Mouse (Mus musculus) myocyte (in vitro differentiated cells): ENCODE measurements around the gene Gm20403. TPM values are rescaled to one million over a fixed set of nuclear protein-coding genes. Genes with fewer than 3 reads are reported as not detected.
"Not testable (repeated sequence)": the region's sequence is repeated elsewhere in the genome, so short reads cannot be mapped to it uniquely, and the experiment has no call there.

ENCODE experiments used
- H3K27me3 ChIP-seq: one replicate; pipeline ENCODE4 v1.6.1; 2011; ENCODE audit not compliant: control insufficient read depth, insufficient read depth, insufficient read length
- H3K36me3 ChIP-seq: one replicate; pipeline ENCODE4 v1.6.1; 2011; ENCODE audit not compliant: control insufficient read depth, insufficient read depth
- H3K4me2 ChIP-seq: one replicate; pipeline ENCODE4 v1.6.1; 2011; ENCODE audit warnings: low read depth, control low read depth
- H3K4me3 ChIP-seq: one replicate; pipeline ENCODE4 v1.5.1; 2011; ENCODE audit warnings: mild to moderate bottlenecking, control low read depth, moderate library complexity
- H3K79me2 ChIP-seq: one replicate; pipeline ENCODE4 v1.6.1; 2011; ENCODE audit not compliant: control insufficient read depth, insufficient read depth
- H3ac ChIP-seq: one replicate; pipeline ENCODE4 v1.6.1; 2011; ENCODE audit not compliant: control insufficient read depth, insufficient read length
- CEBPB ChIP-seq: IDR thresholded peaks from 2 replicates; pipeline ENCODE4 v1.6.1; 2011; ENCODE audit warnings: mild to moderate bottlenecking, moderate library complexity; ENCODE audit not compliant: poor library complexity, insufficient read depth, severe bottlenecking
- E2F4 ChIP-seq: IDR thresholded peaks from one replicate; pipeline ENCODE4 v1.6.1; 2011; ENCODE audit warnings: mild to moderate bottlenecking, control low read depth, moderate library complexity; ENCODE audit not compliant: insufficient read depth
- MAX ChIP-seq: IDR thresholded peaks from one replicate; pipeline ENCODE4 v1.6.1; 2011; ENCODE audit warnings: low read depth, mild to moderate bottlenecking, control low read depth
- MYOD1 ChIP-seq, 3 experiments: IDR thresholded peaks; one replicate each; pipeline ENCODE4 v1.6.1; 2011; ENCODE audit warnings: control low read depth in 2 of 3, low read depth in 2 of 3, mild to moderate bottlenecking in 2 of 3, moderate library complexity in 1 of 3; ENCODE audit not compliant: insufficient read length in 2 of 3, control insufficient read depth in 1 of 3
- MYOG ChIP-seq, 3 experiments: IDR thresholded peaks; one replicate each; pipeline ENCODE4 v1.6.1; 2011; ENCODE audit warnings: control low read depth in 2 of 3, low read depth in 2 of 3, mild to moderate bottlenecking in 2 of 3; ENCODE audit not compliant: insufficient read length in 2 of 3, control insufficient read depth in 1 of 3, insufficient read depth in 1 of 3
- POLR2A ChIP-seq: IDR thresholded peaks from one replicate; pipeline ENCODE4 v1.6.1; 2011; ENCODE audit warnings: low read depth, mild to moderate bottlenecking, control low read depth, moderate library complexity; ENCODE audit not compliant: insufficient read length
- POLR2AphosphoS2 ChIP-seq: IDR thresholded peaks from one replicate; pipeline ENCODE4 v1.6.1; 2011; ENCODE audit warnings: low read depth, control low read depth; ENCODE audit not compliant: insufficient read length
- REST ChIP-seq: IDR thresholded peaks from one replicate; pipeline ENCODE4 v1.6.1; 2011; ENCODE audit warnings: mild to moderate bottlenecking, control low read depth, moderate library complexity; ENCODE audit not compliant: insufficient read depth, insufficient read length
- SRF ChIP-seq: IDR thresholded peaks from one replicate; pipeline ENCODE4 v1.6.1; 2011; ENCODE audit warnings: low read depth; ENCODE audit not compliant: control insufficient read depth, insufficient read length
- TCF12 ChIP-seq: IDR thresholded peaks from one replicate; pipeline ENCODE4 v1.6.1; 2011; ENCODE audit warnings: mild to moderate bottlenecking, control low read depth; ENCODE audit not compliant: poor library complexity, insufficient read depth, severe bottlenecking
- TCF3 ChIP-seq: IDR thresholded peaks from one replicate; pipeline ENCODE4 v1.6.1; 2011; ENCODE audit warnings: low read depth, control low read depth; ENCODE audit not compliant: insufficient read length
- USF1 ChIP-seq: IDR thresholded peaks from one replicate; pipeline ENCODE4 v1.6.1; 2011; ENCODE audit warnings: low read depth, mild to moderate bottlenecking, control low read depth, moderate library complexity
- polyA plus RNA-seq: library from polyadenylated mRNA; unstranded; fragments of >200 nt; fragmentation: generic; extraction: Trizol; gene quantifications from one replicate; pipeline ENCODE4 v1.2.1, GENCODE M21; 2012; ENCODE audit warnings: missing spikeins

The Gm20403 gene
- polyA plus RNA-seq, 1 experiment = 0.32 TPM

DNA sequence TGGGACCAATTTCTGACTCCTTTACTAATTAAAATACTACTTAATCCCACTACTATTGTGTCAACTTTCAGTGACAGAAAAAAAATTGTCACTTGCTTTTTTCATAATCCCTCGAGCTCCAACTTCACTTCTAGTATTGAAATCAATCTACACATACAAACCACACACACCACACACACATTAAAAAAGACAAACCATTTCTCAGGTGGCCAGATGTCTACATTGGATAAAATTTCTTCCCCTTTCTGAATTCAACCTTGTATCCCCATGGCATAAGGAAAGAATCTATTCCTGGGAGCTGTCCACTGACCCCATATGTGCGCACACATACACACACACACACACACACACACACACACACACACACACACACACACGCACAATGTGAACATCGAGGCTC, 29.9 kb downstream of the Gm20403 start:
- Histone ChIP-seq H3K27me3 (no peaks in the 10 kb centered on the region), H3K79me2 (peaks cover 32% of the 10 kb centered on the region), H3K4me3 (no peak overlapping the region), H3K36me3 (peaks cover 16% of the 10 kb centered on the region), H3ac (no peak overlapping the region), H3K4me2 (no peak overlapping the region)
- no peak for TF ChIP-seq CEBPB
- no peak for TF ChIP-seq MAX
- no peak for TF ChIP-seq POLR2A
- no peak for TF ChIP-seq USF1
- TF ChIP-seq MYOG (IDR thresholded peaks at IDR 0.05; ENCODE audit: control insufficient read depth in 1 of 3, insufficient read depth in 1 of 3, insufficient read length in 2 of 3, low read depth in 2 of 3) = no peak
- no peak for TF ChIP-seq TCF3
- TF ChIP-seq MYOD1 (IDR thresholded peaks at IDR 0.05; ENCODE audit: control insufficient read depth in 1 of 3, insufficient read length in 2 of 3, low read depth in 2 of 3) = no peak
- TF ChIP-seq SRF = no peak
- TF ChIP-seq E2F4 = no peak
- no peak for TF ChIP-seq TCF12

DNA sequence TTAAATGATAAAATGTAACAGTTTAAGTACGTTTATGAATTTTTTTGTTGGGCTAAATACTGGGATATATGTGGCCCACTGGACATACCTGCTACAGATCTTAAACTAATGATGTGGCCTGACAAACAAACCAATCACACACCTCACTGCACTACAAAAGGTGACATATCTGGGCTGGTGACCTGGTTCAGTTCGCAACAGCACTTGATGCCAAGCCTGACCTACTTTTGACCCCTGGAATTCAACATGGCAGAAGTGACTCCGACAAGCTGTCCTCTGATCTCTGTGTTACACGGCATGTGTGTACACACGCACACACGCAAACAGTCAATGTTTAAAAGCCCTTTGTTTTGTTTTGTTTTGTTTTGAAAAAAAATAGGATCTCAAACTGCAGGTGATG, 40.2 kb downstream of the Gm20403 start:
- Histone ChIP-seq H3K79me2 (no peaks in the 10 kb centered on the region), H3K4me3 (no peak overlapping the region), H3K4me2 (no peak overlapping the region), H3K36me3 (peaks cover 33% of the 10 kb centered on the region), H3K27me3 (no peaks in the 10 kb centered on the region), H3ac (no peak overlapping the region)
- TF ChIP-seq REST (no peak), POLR2AphosphoS2 (no peak), CEBPB (no peak), E2F4 (no peak), SRF (no peak), MYOD1 (IDR thresholded peaks at IDR 0.05; ENCODE audit: control insufficient read depth in 1 of 3, insufficient read length in 2 of 3, low read depth in 2 of 3) (no peak), TCF12 (no peak), MAX (no peak), TCF3 (no peak), POLR2A (no peak), USF1 (no peak), MYOG (IDR thresholded peaks at IDR 0.05; ENCODE audit: control insufficient read depth in 1 of 3, insufficient read depth in 1 of 3, insufficient read length in 2 of 3, low read depth in 2 of 3) (no peak)

DNA sequence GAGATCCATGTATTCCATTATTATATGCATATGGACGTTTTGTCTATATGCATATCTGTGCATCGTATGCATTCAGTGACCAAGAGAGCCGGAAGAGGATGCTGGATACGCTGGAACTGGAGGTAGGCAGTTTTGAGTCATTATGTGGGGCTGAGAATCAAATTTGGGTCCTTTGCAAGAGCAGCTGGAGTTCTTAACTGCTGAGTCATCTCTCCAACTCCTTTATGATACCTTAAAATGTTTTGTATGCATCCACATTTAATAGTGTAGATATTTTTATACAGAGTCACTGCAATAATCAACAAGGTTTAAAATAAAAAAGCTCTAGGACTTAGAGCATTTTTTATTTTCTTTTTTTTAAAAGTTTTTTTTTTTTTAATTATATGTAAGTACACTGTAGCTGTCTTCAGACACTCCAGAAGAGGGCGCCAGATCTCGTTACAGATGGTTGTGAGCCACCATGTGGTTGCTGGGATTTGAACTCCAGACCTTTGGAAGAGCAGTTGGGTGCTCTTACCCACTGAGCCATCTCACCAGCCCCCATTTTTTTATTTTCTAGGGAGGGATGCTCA, 43.7 kb downstream of the Gm20403 start:
- not testable (repeated sequence) for H3K4me2 ChIP-seq, H3K27me3 ChIP-seq, H3K4me3 ChIP-seq, H3K79me2 ChIP-seq, H3ac ChIP-seq
- peaks cover 51% of the 10 kb centered on the region for H3K36me3 ChIP-seq

DNA sequence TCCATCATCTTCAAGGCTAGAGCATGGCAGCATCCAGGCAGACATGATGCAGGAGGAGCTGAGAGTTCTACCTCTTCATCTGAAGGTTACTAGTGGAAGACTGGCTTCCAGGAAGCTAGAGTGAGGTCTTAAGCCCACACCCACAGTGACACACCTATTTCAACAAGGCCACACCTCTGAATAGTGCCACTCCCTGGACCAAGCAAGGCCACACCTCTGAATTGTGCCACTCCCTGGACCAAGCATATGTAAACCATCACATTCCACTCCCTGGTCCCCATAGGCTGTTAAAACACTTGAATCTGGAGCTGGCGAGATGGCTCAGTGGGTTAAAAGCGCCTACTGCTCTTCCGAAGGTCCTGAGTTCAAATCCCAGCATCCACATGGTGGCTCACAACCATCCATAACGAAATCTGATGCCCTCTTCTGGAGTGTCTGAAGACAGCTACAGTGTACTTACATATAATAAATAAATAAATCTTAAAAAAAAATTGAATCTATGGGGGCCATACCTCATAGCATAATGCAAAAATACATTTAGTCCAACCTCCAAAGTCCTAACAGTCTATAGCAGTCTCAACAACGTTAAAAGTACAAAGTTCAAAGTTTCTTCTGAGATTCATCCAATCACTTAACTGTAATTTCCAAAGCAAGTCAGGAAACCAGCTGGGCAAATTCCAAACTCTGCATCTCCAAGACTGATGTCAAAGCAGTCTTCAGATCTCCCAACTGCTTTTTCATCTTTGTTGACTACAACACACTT, 48.6 kb downstream of the Gm20403 start:
- peaks cover 43% of the 10 kb centered on the region for H3K36me3 ChIP-seq
- not testable (repeated sequence) for H3K4me3 ChIP-seq, H3ac ChIP-seq, H3K27me3 ChIP-seq, H3K79me2 ChIP-seq, H3K4me2 ChIP-seq

Other genes with a start within 250 kb of the Gm20403 start
- gene Snx6, start 190.8 kb downstream of the Gm20403 start, polyA plus RNA-seq = 26.2 TPM
- gene Cfl2, start 123.7 kb downstream of the Gm20403 start, polyA plus RNA-seq = 120 TPM
- 7.6 TPM for gene Baz1a, start 27.8 kb upstream of the Gm20403 start, polyA plus RNA-seq
- 4.5 TPM for gene 2700097O09Rik, start 93.6 kb upstream of the Gm20403 start, polyA plus RNA-seq
- gene Srp54a, start 93.7 kb upstream of the Gm20403 start, polyA plus RNA-seq = 28.2 TPM
- 17.5 TPM for gene Fam177a, start 137.9 kb upstream of the Gm20403 start, polyA plus RNA-seq
- gene Srp54b, start 168.6 kb upstream of the Gm20403 start, polyA plus RNA-seq = 46.5 TPM
- gene 1700047I17Rik2, start 213.1 kb upstream of the Gm20403 start, polyA plus RNA-seq = not detected
- 19.5 TPM for gene Srp54c, start 243.6 kb upstream of the Gm20403 start, polyA plus RNA-seq